Mouse (Mus musculus) gastrocnemius, postnatal 36 days (tissue): Measurements from ENCODE around the gene Scn11a. TPM values are rescaled to one million over a fixed set of nuclear protein-coding genes. Genes with fewer than 3 reads are reported as not detected.

ENCODE experiments used
- DNase-seq, 2 experiments: peaks; one replicate each; pipeline ENCODE4 v3.0.0; 2022
- intact Hi-C: fragments of 180-260 bp; cut with DNase I; formaldehyde crosslinking; loops from one replicate; pipeline ENCODE4 v1.15.1; 2025
- total RNA-seq, 2 experiments: library from RNA; stranded (reverse); gene quantifications; 2 replicates each; pipeline ENCODE4 v1.2.3; 2021

Gene Scn11a
- total RNA-seq, 2 experiments from 2014 or later, result not detected

- intact Hi-C loops, result no loop called here
- DNase-seq, result no peak
Measured at GRCm38 (mm10) chr9:119796791-119797190, 28.5 kb downstream of the Scn11a start.

GRCm38 (mm10) chr9:119795254-119795912, 29.9 kb downstream of the Scn11a start:
- no peak for DNase-seq
- intact Hi-C loops, result no loop called here

GRCm38 (mm10) chr9:119794470-119794869, 30.8 kb downstream of the Scn11a start:
- no peak for DNase-seq
- intact Hi-C loops, result no loop called here

GRCm38 (mm10) chr9:119792505-119792904, 32.8 kb downstream of the Scn11a start:
- no peak for DNase-seq
- intact Hi-C loops, result no loop called here

GRCm38 (mm10) chr9:119780901-119781300, 44.4 kb downstream of the Scn11a start:
- no peak for DNase-seq
- intact Hi-C loops, result no loop called here

GRCm38 (mm10) chr9:119776661-119777060, 48.6 kb downstream of the Scn11a start:
- intact Hi-C loops, result no loop called here
- no peak for DNase-seq

- intact Hi-C loops, result no loop called here
Measured at GRCm38 (mm10) chr9:119768585-119768984, 56.7 kb downstream of the Scn11a start.

GRCm38 (mm10) chr9:119760226-119760625, 65.0 kb downstream of the Scn11a start:
- intact Hi-C loops, result no loop called here
- DNase-seq, result no peak

More at GRCm38 (mm10) chr9:119768585-119768984, 56.7 kb downstream of the Scn11a start:
- peak in 1 of 2 experiments; percentile 7 for DNase-seq

GRCm38 (mm10) chr9:119759457-119759856, 65.8 kb downstream of the Scn11a start:
- no peak for DNase-seq
- intact Hi-C loops, result loop anchor here (10.0 kb wide), 1 partner anchor 295 kb away; no protein-coding TSS in a partner anchor

- DNase-seq, result no peak
- intact Hi-C loops, result loop anchor here (5.0 to 10.0 kb wide), 2 partner anchors 99 to 287 kb away; no protein-coding TSS in a partner anchor
Measured at GRCm38 (mm10) chr9:119751507-119751906, 73.7 kb downstream of the Scn11a start.

GRCm38 (mm10) chr9:119749112-119749511, 76.1 kb downstream of the Scn11a start:
- DNase-seq, result no peak
- intact Hi-C loops, result no loop called here

GRCm38 (mm10) chr9:119743900-119744299, 81.4 kb downstream of the Scn11a start:
- DNase-seq, result no peak
- intact Hi-C loops, result no loop called here

GRCm38 (mm10) chr9:119743312-119743711, 81.9 kb downstream of the Scn11a start:
- no peak for DNase-seq
- intact Hi-C loops, result no loop called here

- no peak for DNase-seq
- intact Hi-C loops, result no loop called here
Measured at GRCm38 (mm10) chr9:119741101-119741786, 84.0 kb downstream of the Scn11a start.

- DNase-seq, result no peak
- intact Hi-C loops, result no loop called here
Measured at GRCm38 (mm10) chr9:119728412-119729097, 96.7 kb downstream of the Scn11a start.

- intact Hi-C loops, result no loop called here
- DNase-seq, result no peak
Measured at GRCm38 (mm10) chr9:119726990-119727389, 98.3 kb downstream of the Scn11a start.

GRCm38 (mm10) chr9:119725293-119725862, 99.9 kb downstream of the Scn11a start:
- DNase-seq, result no peak
- intact Hi-C loops, result no loop called here

GRCm38 (mm10) chr9:119719222-119719621, 106.0 kb downstream of the Scn11a start, which contains the start of gene Scn10a:
TSS of gene Scn10a (minus strand) at chr9:119719322.
- intact Hi-C loops, result no loop called here
- no peak for DNase-seq

GRCm38 (mm10) chr9:119706700-119707099, 118.6 kb downstream of the Scn11a start:
- peak; percentile 13 for DNase-seq

More at GRCm38 (mm10) chr9:119706700-119707099, 118.6 kb downstream of the Scn11a start:
- intact Hi-C loops, result no loop called here
